Mouse (Mus musculus) R1 (cell line): ENCODE results near the gene Reep3.
A peak's percentile ranks its signal among the peaks of the same experiment; 100 is the strongest.

Experiments
- DNase-seq: peaks from one replicate; pipeline ENCODE4 v3.0.0-alpha.2; 2018; ENCODE audit warnings: low read depth, low spot score

Gene Reep3

DNA sequence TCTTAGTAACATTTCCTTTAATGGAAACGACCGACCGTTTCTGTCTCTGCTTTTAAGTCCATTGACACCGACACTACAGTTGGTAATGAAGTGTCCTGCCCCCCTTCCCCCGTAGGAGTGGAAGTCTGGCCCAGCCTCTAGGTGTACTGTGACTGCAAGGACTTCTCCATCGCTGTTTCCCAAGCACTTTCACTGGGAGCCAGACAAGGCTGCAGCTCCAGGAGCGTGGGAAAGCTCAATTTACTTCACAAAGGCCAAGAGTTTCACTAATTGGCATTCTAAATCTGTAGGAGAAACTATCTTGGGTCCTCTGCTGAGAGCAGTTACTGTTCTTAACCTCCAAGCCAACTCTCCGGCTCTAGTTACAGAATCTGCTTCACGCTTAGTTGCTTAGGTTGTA is 43.3 kb downstream of the Reep3 start:
- peak; percentile 89 for DNase-seq

DNA sequence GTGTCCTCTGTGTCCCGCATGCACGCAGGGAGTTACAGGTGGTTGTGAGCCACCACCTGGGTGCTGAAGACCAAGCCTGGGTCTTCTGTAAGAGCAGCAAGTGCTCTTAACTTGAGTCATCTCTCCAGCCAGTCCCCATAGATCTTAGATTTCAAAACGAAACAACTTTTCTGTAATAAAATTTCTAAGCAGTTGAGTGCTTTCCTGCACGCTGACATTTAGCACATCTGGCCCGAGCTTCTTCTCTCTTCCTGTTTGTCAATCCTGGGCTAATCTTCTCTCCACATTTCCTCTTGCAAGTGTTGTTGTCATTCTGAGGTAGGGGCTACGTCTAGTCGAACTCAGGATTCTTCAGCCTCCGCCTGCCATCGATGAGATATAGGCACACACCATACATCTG is 44.3 kb downstream of the Reep3 start:
- DNase-seq, result no peak

DNA sequence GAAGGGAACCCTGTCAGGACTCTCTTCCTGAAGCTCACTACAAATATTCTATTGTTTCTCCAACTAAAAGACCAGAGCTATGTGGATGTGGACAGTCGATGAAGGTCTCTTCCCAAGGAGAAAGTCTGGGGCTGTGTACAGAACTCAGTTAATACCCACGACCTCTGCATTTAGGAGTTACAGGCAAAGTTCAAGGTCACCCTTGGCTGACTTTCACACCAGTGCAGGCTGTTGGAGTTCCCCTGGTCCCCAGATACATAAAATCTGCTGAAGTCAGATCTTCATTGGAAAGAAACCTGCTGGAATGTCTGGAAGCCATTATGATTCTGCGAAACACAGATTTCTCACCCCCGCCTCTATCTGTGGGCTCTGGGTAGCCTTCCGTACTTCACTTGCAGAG is 45.3 kb downstream of the Reep3 start:
- DNase-seq, result peak; percentile 70

DNA sequence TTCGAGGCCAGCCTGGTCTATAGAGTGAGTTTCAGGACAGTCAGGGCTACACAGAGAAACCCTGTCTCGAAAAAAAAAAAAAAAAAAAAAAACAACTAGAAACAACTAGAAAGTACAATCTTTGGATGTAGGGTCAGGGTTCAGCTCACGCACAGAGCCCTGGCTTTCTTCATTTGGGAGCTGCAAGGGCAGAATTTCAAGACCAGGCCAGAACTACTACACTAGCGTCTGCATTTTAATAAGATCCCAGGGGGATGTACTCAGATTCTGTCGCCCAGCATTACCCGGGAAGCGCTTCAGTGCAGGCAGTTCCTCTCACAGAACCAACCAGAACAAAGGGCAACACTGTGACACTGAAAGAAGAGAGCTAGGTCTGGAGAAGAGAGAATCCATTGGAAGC is 46.0 kb downstream of the Reep3 start:
- DNase-seq, result no peak

DNA sequence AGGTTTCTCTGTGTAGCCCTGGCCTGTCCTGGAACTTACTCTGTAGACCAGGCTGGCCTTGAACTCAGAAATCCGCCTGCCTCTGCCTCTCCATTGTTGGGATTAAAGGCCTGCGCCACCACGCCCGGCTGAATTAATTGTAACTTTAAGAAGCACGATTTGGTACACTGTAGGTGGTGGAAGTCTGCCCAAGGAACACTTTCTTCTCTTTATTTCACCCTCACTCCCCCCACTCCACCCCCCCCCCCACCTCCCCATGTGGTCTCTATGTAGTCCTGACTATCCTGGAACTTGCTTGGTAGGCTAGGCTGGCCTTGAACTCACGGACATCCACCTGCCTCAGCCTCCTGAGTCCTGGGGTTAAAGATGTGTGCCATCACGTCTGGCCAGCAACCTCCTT is 47.1 kb downstream of the Reep3 start:
- peak; percentile 89 for DNase-seq

DNA sequence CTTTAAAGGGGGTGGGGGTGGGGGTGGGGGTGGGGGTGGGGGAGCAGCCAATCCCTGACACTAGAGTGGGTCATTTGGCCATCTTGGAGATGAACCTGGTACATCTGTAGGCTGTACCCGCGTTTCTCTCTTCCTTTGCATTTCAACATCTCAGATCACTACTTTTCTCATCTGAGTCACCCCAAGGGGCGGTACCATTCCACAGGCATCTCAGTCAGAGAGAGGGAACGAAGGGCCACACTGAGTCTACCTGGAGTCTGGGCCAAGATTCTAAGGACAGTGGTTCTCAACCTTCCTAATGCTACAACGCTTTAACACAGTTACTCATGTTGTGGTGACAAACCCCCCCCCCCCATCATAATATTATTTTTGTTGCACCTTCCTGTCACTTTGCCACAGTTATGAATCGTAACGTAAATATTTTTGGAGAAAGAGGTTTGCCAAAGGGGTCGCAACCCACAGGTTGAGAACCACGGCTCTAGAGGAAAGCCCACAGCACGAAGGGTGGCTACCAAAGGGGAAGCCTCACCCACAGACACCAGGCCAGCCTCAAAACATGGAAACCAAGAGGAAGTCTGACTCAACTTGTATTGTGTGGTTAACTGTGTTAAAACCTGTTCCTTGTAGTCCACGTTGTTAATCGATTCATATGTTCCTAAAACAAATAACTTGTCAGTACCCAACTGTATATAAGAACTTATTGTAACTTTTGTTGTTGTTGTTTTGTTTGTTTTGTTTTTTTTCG is 47.7 kb downstream of the Reep3 start:
- DNase-seq, result peak; percentile 67

DNA sequence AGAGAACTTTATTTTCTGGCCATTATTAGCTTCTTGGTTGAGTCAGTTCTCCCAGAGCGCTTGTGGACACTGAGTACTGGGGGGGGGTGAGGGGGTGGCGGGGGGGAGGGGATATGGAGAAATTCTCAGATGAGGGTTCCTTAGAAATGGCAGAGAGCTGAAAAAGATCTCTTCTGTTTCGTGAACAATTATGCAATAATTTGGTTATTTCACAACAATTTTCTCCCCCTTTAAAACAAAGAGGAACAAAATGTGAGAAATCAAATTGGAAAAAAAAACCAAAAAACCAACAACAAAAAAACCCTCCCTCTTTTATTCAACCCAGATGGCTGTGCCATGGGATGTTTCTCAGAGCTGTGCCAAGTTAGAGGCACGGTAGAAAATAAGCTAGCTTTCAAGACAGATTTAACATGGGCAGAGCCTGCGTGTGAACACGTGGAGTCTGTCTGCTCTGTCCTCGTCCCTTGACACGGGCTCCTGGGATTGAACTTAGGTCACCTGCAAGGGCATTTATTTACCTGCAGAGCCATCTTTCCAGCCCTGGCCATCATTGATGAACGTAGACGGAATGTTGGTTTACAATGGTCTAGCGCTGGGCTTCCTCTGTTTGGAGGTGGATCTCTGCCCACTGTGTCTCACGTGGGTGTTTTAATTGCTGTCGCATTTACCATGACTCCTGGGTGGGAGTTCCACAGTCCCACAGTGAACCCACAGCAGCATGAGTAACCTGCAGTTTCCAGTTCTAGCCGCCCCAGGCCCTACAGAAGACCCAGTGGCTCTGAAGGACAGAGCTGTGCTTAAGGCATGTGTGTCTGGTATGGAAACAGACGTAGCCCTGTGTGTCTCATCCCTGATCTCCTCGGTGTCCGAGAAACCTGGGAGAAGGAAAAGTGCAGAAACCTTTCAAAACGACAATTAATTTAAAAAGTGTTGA is 48.8 kb downstream of the Reep3 start:
- no peak for DNase-seq

DNA sequence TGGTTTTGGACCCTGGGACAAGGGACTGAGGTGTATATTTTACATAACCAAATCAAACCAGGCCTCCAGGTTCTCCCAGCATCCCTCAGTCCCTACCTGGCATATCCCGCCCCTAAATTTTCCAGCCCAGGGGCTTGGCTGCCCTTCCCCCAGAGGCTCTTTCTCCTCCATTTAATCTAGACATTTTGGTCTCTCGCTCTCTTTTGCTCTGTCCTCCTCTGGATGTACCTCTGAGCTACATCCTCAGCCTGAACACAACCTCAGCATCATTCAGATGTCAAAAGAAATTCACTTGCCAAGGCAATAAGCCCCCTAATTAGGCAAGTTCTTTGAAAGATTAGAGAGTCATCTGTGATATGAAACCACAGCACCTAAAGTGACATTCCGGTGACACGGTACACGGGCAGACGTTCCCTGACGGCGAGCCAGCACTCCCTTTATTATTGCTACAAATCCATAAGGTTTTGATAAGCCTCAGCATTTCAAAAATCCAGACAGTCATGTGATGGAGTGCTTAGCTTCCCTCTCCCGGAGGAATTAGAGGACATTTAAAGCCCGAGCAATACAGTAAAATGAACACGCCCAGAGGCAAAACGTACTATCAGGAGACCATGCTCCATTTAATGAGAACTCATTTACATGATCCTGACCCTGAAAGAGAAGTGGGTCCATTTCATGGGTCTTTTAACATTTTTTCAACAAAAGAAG is 51.4 kb downstream of the Reep3 start:
- DNase-seq, result no peak

DNA sequence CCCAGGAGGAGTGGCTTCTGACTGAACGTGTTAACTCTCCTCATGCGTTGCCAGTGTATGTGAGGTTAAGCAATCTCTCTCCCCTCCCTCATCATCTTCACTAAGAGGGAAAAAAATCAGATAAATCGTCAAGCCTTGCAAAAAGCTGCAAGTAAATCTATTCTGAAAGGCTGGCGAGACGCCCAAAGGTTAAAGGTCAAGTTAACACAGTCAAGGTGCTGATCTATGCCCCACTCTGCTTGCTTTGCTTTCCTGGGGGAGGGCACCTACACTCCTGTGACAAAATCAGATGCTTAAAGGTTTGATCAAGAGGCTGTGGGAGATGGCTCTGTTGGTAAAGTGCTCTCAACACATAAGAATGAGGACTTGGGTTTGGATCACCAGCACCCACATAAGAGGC is 52.4 kb downstream of the Reep3 start:
- DNase-seq, result no peak

DNA sequence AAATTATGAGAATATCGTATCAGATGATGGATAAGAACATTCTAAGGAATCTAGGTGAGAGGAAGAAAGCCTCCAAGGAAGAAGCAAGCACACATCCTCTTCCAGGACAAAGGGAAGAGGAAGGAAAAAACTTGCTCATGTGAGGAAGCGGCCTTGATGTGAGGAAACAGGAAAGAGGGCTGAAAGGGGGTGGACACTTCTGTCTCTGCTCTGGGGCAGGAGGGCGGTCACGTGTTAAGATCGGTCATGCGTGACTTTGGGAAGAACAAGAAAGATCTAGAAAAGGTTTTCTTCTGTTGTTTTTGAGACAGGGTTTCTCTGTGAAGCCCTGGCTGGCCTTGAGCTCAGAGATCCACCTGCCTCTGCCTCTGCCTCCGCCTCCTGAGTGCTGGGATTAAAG is 53.5 kb downstream of the Reep3 start:
- DNase-seq, result peak; percentile 52

DNA sequence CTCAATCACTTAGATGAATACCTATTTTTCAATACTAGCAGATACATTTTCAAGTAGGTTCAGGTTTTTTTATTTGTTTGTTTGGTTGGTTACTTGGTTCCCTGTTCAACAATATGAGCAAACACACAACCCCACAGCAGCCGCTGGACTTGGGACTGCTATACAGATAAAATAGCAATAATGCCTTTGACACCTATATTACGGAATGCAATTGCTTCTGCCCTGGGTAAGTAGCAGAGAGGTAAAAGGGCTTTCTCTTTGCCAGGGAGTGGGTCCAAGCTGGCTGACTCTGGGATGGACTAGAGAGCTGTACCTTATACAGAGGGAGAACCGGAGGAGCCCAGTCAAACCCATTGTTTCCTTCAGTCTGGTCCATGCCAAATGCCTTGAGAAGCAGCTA is 56.3 kb downstream of the Reep3 start:
- no peak for DNase-seq

DNA sequence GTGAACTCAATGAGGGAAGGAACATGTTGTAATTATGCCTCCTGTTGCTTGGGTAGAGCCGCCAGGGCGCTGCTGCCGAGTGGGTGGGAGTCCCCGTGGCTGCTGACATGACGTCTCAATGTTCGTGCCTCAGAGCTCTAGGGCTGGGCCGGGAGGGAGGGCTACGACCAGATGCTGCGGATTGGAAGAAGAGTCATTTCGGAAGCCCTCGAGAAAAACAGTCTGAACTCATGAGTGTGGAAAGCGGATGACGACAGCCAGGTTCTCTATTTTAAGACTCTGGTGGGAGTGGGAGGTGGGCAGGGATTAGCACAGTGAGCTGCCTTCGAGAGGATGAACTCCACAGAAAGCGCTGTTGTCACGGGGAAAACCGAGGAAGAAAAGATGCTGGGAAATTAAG is 57.7 kb downstream of the Reep3 start:
- DNase-seq, result no peak

DNA sequence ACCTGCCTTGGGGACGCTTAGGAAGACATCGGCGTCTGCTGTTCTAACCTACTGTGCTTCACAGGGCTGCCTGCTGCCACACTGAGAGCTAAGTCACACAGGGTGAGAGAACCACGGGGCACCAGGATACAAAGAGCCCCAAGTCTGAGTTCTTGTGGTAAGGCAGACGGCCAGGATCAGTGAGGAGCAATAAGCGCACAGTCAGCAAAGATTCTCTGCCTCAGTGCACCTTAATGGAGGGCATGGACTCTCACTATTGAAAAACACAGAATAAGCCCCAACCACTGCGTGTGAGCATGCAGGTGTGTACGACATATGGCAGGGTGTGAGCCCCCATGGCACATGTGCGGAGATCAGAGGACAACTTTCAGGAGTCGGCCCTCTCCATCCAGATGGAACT is 60.2 kb downstream of the Reep3 start:
- DNase-seq, result no peak

DNA sequence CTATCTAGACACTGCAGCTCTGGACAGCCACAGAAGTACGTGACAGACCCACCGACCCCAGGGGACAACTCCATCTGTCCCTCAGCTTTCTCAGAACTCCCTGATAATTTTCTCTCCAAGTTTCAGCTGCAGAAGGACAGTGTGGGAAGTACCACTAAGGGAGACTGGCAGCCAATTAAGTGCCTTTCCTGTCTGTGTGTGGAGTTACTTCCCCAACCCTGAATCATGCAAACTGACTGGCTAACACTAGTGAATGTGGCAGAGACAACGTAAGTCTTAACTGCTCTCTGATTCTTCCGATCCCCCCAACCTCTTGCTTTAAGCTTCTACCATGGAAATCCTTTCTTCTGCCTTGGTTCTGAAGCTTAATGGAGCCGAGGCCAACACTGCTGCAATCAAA is 60.6 kb downstream of the Reep3 start:
- DNase-seq, result no peak

DNA sequence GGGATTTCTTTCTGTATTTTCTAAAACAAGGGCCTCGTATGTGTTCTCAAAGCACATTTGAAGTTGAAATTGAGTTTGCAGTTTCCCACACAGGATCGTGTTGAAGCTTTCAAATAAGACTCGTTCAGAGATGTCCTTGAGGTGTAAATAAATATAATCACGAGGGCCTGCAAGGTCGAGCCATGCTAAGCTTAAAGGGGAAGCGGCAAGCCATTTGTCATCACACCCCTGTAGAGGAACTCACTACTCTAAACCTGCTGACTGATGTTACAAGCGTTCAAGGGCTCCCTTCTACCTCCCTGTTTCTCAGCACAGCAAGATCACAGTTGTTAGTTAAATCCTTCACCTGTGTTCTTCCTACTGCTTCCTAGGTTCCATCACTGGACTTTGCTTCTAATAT is 65.6 kb downstream of the Reep3 start:
- DNase-seq, result no peak

DNA sequence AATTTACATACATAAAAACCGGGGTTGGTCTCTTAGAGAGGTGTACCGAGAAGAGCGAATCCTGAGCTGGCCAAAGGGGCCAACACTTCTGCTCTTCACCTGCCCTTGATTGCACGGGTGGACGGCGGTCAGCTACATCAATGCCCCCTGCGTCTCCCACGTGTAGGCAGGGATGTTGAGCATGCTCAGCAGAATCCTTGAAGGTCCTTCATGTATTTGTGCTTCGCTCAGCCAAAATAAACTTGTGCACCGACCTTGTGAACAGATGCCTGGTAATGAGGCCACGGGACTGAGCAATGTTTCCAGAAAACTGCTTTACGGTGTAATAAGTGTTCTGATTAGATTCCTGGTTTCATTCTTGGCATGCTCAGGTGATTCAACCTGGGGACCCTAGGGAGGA is 67.4 kb downstream of the Reep3 start:
- DNase-seq, result no peak

DNA sequence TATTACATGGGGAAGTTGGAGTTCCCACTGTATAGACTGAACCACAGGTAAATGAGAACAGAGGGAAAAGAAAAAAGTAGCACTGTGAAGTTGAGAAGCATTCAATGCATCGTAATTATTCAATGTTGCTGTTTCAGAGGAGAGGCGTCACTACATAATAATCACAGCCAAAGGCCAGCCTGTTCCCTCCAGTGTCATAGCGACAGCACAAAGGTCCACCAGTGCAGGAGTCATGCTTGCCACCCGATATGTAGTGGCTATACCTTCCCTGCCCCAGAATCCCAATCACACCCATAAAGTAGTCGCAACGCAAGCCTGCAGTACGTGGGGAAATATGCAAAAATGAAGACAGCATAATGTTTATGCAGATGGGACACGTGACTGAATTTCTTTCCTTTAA is 70.4 kb downstream of the Reep3 start:
- DNase-seq, result no peak

DNA sequence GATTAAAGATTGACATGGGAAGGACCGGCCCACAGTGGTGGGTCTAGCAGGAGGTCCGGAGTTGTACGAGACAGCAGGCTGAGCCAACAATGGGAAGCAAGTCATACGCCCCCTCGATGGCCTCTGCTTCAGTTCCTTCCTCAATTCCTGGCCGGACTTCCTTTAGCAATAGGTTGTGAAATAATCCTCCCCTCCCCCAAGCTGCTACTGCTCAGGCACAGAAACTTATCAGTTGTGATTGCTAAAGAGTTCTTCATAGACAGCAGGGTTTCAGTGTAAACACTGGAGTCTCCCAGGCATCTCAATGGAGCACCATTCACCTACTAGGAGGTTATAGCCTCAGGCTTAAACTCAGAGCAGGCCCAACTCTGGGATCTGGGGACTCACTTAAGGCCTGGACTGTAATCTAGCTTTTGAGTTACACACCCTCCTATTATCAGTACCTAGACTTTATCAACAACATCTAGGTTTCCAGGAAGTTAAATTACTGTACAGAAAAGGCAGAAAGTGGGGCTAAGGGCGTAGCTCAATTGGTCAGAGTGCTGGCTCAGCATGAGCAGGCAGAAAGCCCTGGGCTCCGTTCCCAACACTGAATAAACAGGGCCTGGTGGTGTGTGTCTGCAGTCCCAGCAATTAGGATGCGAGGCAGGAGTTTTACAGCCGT is 71.0 kb downstream of the Reep3 start:
- peak; percentile 86 for DNase-seq

DNA sequence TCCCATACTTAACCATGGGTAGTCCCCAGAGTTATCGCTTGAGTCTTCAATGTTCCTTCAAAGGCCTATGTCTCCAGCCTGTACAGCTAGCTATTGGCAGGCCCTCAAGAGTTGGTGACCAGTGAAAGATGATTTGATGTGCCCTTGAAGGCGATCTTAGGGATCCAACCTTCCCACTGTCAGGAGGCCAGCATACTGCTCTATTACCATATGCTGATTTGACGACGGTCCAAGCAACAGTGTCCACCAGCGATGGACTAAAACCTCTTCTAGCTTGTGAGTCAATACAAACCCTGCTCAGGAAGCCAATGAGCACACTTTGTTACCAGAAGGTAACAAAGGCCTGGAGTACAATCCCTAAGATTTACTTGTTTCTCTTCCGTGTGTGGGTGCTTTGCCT is 72.4 kb downstream of the Reep3 start:
- no peak for DNase-seq

DNA sequence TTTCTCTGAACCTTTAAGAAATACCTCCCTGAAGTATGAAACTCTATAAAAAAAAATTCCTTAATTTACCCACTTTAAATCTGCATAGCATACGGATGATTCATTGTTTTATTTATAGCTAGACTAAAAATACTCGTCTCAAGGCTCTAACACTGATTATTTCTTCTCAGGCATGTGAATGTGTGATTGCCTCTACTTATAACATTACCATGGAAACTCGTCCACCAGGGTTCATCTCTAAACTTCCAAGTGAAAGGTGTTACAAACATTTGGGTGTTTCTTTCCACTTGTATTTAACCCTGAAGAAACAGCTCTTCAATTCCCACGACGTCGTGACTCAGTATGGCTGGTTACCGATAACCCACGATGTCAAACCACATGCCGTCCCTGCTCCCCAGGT is 73.7 kb downstream of the Reep3 start:
- no peak for DNase-seq

DNA sequence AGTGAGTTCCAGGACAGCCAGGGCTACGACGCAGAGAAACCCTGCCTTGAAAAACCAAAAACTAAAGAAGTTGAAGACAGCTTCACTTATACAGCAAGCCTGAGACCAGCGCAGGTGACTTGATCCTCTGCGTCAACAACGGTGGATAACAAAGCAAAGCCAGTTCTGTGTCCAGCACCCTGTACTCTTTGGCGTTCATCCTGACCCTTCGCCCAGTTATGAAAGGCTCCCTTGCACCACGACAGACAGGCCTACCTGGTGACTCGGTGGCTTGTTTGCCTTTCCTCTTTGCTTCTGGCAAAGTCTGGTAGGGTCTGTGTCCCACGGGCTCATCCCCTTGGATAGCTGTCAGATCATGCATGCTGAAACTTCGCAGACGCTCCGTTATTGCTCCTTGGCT is 75.3 kb downstream of the Reep3 start:
- no peak for DNase-seq

DNA sequence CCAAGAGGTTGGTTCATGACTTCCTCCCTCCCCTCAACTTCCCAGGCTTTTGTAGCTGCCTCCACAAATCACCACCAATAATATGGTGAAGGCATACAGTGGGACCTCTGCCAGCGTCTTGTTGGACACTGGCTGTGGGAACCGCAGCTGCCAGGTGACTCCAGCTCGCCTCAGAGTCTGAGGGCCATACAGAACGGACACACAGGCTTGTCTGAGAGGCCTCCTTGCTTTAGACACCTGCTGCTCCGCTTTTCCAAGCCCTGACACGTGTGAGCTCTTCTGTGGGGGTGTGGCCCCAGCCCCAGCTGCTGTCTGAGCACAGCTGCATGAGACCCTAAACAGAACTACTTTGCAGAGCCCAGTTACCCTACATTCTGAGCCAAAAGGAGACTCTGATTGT is 77.9 kb downstream of the Reep3 start:
- DNase-seq, result peak; percentile 38
